Mouse (Mus musculus): ENCODE measurements around the gene Gm17334.

GRCm38 (mm10) chr11:53742353-53742752 lies 30.6 kb downstream of the Gm17334 start:
- TF ChIP-seq CTCF (IDR thresholded peaks at IDR 0.05; ENCODE audit: borderline replicate concordance, control insufficient read depth, extremely low read depth, insufficient read depth, low read length, poor library complexity) = no peak
- no peak for TF ChIP-seq POLR2A (IDR thresholded peaks at IDR 0.05; ENCODE audit: control insufficient read depth, extremely low read depth, insufficient read depth, low read length, poor library complexity)

Data from thymus, adult 2 months (tissue).